Mouse (Mus musculus) forebrain, embryonic 11.5 days (tissue): ENCODE results near the gene Cd180. TPM values are rescaled to one million over a fixed set of nuclear protein-coding genes. Genes with fewer than 3 reads are reported as not detected.

Source experiments
- ATAC-seq: fragments of 200-750 bp; cut with Nextera tagmentation; replicated peaks from 2 replicates; pipeline ENCODE4 v1.8.0; 2017; ENCODE audit warnings: moderate TSS enrichment; ENCODE audit not compliant: low FRiP score
- DNase-seq: peaks from one replicate; pipeline ENCODE4 v3.0.0-alpha.2; 2017; ENCODE audit warnings: low spot score
- H3K27ac ChIP-seq: fragments of 300-500 bp; sonication (generic); 2 replicates; pipeline ENCODE4 v1.5.1; 2014; ENCODE audit warnings: low read depth, low read length
- H3K27me3 ChIP-seq: fragments of 300-500 bp; sonication (generic); 2 replicates; pipeline ENCODE4 v1.6.1; 2014; ENCODE audit warnings: mild to moderate bottlenecking, low read length, mixed read lengths; ENCODE audit not compliant: control insufficient read depth, insufficient read depth
- H3K36me3 ChIP-seq: fragments of 300-500 bp; sonication (generic); 2 replicates; pipeline ENCODE4 v1.6.1; 2014; ENCODE audit warnings: mild to moderate bottlenecking, low read length, moderate library complexity, mixed read lengths; ENCODE audit not compliant: control insufficient read depth, insufficient read depth
- H3K4me1 ChIP-seq: fragments of 300-500 bp; sonication (generic); replicated peaks from 2 replicates; pipeline ENCODE4 v1.6.1; 2014; ENCODE audit warnings: low read length, mixed read lengths; ENCODE audit not compliant: control insufficient read depth, insufficient read depth
- H3K4me2 ChIP-seq: fragments of 300-500 bp; sonication (generic); 2 replicates; pipeline ENCODE4 v1.6.1; 2014; ENCODE audit warnings: low read depth, mild to moderate bottlenecking, low read length, moderate library complexity, mixed read lengths; ENCODE audit not compliant: severe bottlenecking
- H3K4me3 ChIP-seq: fragments of 300-500 bp; sonication (generic); 2 replicates; pipeline ENCODE4 v1.5.1; 2014; ENCODE audit warnings: low read depth, low read length
- H3K9ac ChIP-seq: fragments of 300-500 bp; sonication (generic); 2 replicates; pipeline ENCODE4 v1.6.1; 2014; ENCODE audit warnings: low read length
- H3K9me3 ChIP-seq: fragments of 300-500 bp; sonication (generic); 2 replicates; pipeline ENCODE4 v1.6.1; 2016; ENCODE audit warnings: low read length, mixed read lengths; ENCODE audit not compliant: control insufficient read depth
- whole genome bisulfite sequencing: fragments of 180-500 bp; shearing (Covaris S2); extraction: QIAGEN DNeasy Blood & Tissue Kit; methylation state at CpG from one replicate; pipeline ENCODE4 v1.1.7; 2014; 5-methylcytosine and 5-hydroxymethylcytosine counted together
- polyA plus RNA-seq: library from polyadenylated mRNA; unstranded; fragments of >200 nt; fragmentation: Nextera tagmentation; extraction: Ambion mirVana; gene quantifications from 2 replicates; pipeline ENCODE4 v1.2.1, GENCODE M21; 2014

The Cd180 gene
- polyA plus RNA-seq, 1 experiment from 2014 or later, result 0.41 TPM

GRCm38 (mm10) chr13:102768512-102768911, 75.2 kb downstream of the Cd180 start:
- Histone ChIP-seq H3K9me3 (no peaks in the 10 kb centered on the region), H3K9ac (no peak overlapping the region), H3K36me3 (no peaks in the 10 kb centered on the region; the same call in 1 of the 2 replicates), H3K4me3 (no peak overlapping the region), H3K27ac (no peak overlapping the region), H3K27me3 (no peaks in the 10 kb centered on the region), H3K4me1 (no peaks in the 10 kb centered on the region), H3K4me2 (no peak overlapping the region)
- WGBS, result 89% methylated on average over 11 of the region's 11 CpGs
- DNase-seq, result no peak
- ATAC-seq, result no peak

GRCm38 (mm10) chr13:102770194-102770593, 76.8 kb downstream of the Cd180 start:
- DNase-seq (no peak), ATAC-seq (no peak)
- H3K4me2 ChIP-seq, result no peak overlapping the region
- no peak overlapping the region for H3K27ac ChIP-seq
- H3K4me1 ChIP-seq, result no peaks in the 10 kb centered on the region
- H3K36me3 ChIP-seq, result no peaks in the 10 kb centered on the region; the same call in 1 of the 2 replicates
- WGBS, result 86% methylated on average over 8 of the region's 8 CpGs
- H3K4me3 ChIP-seq, result no peak overlapping the region
- no peaks in the 10 kb centered on the region for H3K27me3 ChIP-seq
- no peak overlapping the region for H3K9ac ChIP-seq
- H3K9me3 ChIP-seq, result no peaks in the 10 kb centered on the region

DNA sequence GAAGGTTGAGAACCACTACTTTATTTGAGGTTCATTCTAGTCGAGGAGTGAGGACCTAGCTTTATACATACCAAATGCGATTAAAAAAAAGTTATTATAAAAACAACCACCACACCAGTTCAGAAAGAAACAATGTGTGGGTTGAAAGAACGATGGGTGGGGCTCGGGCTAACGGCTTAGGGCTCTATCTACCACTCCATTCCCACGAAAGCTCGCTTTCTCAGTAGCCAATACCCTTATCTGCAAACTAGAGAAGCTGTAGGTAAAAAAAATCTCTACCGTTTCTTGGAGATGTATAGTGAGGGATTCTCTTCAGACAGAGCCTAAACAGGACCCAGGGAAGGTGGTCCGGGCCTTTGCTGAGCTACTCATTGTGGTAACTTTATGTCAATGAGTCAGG, 79.8 kb downstream of the Cd180 start:
- ATAC-seq, result no peak
- no peak overlapping the region for H3K4me3 ChIP-seq
- H3K27me3 ChIP-seq, result no peaks in the 10 kb centered on the region
- H3K4me1 ChIP-seq, result no peaks in the 10 kb centered on the region
- no peaks in the 10 kb centered on the region for H3K9me3 ChIP-seq
- no peak overlapping the region for H3K9ac ChIP-seq
- H3K4me2 ChIP-seq, result no peak overlapping the region
- no peak for DNase-seq
- H3K27ac ChIP-seq, result no peak overlapping the region
- no peaks in the 10 kb centered on the region for H3K36me3 ChIP-seq
- WGBS, result 92% methylated on average over 9 of the region's 9 CpGs

DNA sequence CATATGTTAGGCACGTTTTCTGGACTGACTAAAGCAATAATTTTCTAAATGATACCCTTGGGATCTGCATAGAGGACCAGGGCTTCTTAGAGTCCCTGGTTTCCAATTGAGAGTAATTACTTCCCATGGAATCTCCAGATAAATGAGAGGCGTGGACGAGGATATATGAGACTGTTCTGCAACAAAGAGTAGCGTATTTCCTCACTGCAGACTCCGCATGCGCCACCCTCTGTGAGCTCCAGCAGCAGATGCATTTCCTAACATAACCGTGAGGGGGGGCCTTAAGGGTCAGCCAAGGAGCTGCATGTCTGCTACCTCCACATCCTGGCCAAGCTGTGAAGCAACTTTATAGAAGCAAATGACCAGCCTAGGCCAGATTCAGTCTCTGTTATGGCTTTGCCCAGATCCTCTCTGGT, 81.4 kb downstream of the Cd180 start:
- no peaks in the 10 kb centered on the region for H3K36me3 ChIP-seq
- no peaks in the 10 kb centered on the region for H3K27me3 ChIP-seq
- DNase-seq, result no peak
- ATAC-seq, result no peak
- 72% methylated on average over 7 of the region's 7 CpGs for WGBS
- no peak overlapping the region for H3K27ac ChIP-seq
- no peak overlapping the region for H3K4me3 ChIP-seq
- no peak overlapping the region for H3K9ac ChIP-seq
- H3K4me2 ChIP-seq, result no peak overlapping the region
- H3K9me3 ChIP-seq, result no peaks in the 10 kb centered on the region
- H3K4me1 ChIP-seq, result no peaks in the 10 kb centered on the region

DNA sequence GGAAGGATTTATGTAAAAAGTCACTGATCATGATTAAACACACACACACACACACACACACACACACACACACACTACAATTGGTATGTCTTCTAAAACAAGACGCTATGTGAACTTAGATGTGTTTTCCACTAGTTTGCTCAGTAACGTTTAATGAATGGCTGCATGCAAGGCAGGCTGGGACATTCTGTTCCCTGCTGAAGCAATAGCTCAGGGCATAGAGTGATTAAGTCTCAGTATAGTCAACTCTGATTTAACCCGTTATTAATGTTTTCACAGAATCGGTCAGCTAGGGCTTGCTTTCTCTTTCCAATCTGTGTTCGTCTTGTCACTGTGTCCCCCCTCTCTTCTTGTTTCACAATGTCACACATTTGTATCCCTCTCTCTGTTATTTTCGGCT, 82.1 kb downstream of the Cd180 start:
- DNase-seq (no peak), ATAC-seq (no peak)
- Histone ChIP-seq H3K27ac (no peak overlapping the region), H3K9ac (no peak overlapping the region), H3K4me3 (no peak overlapping the region), H3K27me3 (no peaks in the 10 kb centered on the region), H3K9me3 (no peaks in the 10 kb centered on the region), H3K36me3 (no peaks in the 10 kb centered on the region), H3K4me2 (no peak overlapping the region), H3K4me1 (no peaks in the 10 kb centered on the region)
- WGBS, result 87% methylated on average over 6 of the region's 6 CpGs

DNA sequence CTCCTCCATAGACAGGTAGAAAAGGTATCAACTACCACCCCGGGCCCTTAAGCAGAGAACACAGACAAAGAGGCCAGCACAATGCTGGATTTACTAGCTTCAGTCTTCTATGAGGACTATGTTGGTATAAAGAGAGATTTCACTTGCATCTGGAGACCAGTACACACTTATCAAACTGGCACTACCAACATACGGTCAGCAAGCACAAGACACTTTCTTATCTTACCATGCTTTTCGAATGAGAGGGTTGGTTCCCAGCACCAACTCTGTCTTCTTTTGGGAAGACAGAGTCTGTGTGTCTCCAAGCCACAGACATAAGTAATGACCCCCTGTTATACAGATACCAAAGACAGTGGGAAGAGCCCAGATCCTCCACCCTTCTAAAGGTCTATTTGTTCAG, 85.5 kb downstream of the Cd180 start:
- no peak overlapping the region for H3K27ac ChIP-seq
- no peaks in the 10 kb centered on the region for H3K4me1 ChIP-seq
- 99% methylated on average over 3 of the region's 3 CpGs for WGBS
- no peak for ATAC-seq
- H3K4me3 ChIP-seq, result no peak overlapping the region
- no peak overlapping the region for H3K4me2 ChIP-seq
- H3K9ac ChIP-seq, result no peak overlapping the region
- no peak for DNase-seq
- no peaks in the 10 kb centered on the region for H3K9me3 ChIP-seq
- H3K27me3 ChIP-seq, result no peaks in the 10 kb centered on the region
- no peaks in the 10 kb centered on the region for H3K36me3 ChIP-seq

DNA sequence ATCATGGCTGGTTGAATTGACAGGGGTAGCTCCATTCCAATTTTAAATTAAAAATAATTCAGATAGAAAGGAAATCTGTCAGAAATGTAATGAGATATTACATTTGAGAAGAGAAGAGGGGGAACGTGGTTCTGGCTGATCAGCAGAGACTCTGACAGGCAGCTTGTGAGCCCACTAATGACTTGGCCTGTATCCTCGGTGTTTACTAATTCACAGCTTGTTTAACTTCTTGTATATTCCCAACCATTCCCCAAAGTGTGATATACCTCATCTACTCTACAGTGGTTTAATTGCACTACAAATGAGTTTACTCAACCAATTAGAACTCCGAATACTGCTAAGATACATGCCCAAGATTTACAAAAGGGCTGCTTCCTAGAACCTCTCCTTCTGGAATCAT, 85.9 kb downstream of the Cd180 start:
- H3K9me3 ChIP-seq, result no peaks in the 10 kb centered on the region
- H3K9ac ChIP-seq, result no peak overlapping the region
- ATAC-seq, result no peak
- H3K4me1 ChIP-seq, result no peaks in the 10 kb centered on the region
- no peak for DNase-seq
- H3K4me2 ChIP-seq, result no peak overlapping the region
- no peak overlapping the region for H3K4me3 ChIP-seq
- H3K27me3 ChIP-seq, result no peaks in the 10 kb centered on the region
- H3K36me3 ChIP-seq, result no peaks in the 10 kb centered on the region
- H3K27ac ChIP-seq, result no peak overlapping the region
- WGBS, result 89% methylated on average over 3 of the region's 3 CpGs

GRCm38 (mm10) chr13:102783531-102784310, 90.4 kb downstream of the Cd180 start:
- ATAC-seq, result no peak
- no peaks in the 10 kb centered on the region for H3K9me3 ChIP-seq
- H3K9ac ChIP-seq, result no peak overlapping the region
- DNase-seq, result no peak
- H3K4me1 ChIP-seq, result no peaks in the 10 kb centered on the region
- H3K36me3 ChIP-seq, result no peaks in the 10 kb centered on the region; the same call in 1 of the 2 replicates
- no peak overlapping the region for H3K27ac ChIP-seq
- H3K27me3 ChIP-seq, result no peaks in the 10 kb centered on the region
- H3K4me3 ChIP-seq, result no peak overlapping the region
- 85% methylated on average over 7 of the region's 7 CpGs for WGBS
- H3K4me2 ChIP-seq, result no peak overlapping the region

DNA sequence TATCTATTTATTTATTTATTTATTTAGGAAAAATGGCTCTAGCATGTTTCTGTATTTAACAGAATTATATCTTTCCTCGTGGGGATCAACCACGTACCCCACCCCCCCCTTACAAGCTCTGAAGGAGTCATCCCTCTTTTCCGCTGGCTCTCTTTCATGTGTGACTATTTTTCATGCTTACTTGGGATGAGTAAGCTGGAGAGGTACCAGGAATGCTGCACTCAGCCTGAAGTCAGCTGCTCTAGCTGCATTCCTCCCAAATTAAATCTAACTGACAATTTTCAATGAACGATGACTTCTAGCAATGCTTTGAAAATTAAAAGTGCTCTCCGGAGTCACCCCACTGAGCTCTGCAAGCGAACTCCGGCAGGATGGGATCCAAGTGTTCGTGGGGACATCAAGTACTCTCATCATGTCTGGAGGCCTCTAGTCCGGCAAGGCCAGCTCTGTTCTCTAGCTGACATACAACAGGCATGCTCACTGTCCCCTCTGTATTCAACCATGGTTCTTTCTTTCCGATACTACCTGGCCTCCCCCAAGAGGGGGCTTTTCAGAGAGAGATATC, 93.4 kb downstream of the Cd180 start:
- H3K36me3 ChIP-seq, result no peaks in the 10 kb centered on the region; the same call in 1 of the 2 replicates

More for the DNA sequence above, 93.4 kb downstream of the Cd180 start:
- no peak for ATAC-seq
- no peak overlapping the region for H3K4me3 ChIP-seq
- no peak overlapping the region for H3K4me2 ChIP-seq
- DNase-seq, result no peak
- no peak overlapping the region for H3K9ac ChIP-seq
- 90% methylated on average over 10 of the region's 10 CpGs for WGBS
- H3K4me1 ChIP-seq, result no peaks in the 10 kb centered on the region
- no peaks in the 10 kb centered on the region for H3K9me3 ChIP-seq
- H3K27me3 ChIP-seq, result no peaks in the 10 kb centered on the region
- H3K27ac ChIP-seq, result no peak overlapping the region
